Mouse (Mus musculus) cortical plate, adult 2 months (tissue): ENCODE data around the gene Kcnn4.

Experiments
- CTCF ChIP-seq: fragments of 200-500 bp; IDR thresholded peaks from 2 replicates; pipeline ENCODE4 v1.5.1; 2011; ENCODE audit warnings: mild to moderate bottlenecking, control low read depth, low read length; ENCODE audit not compliant: insufficient read depth; ENCODE audit errors: extremely low read depth
- POLR2A ChIP-seq: fragments of 200-500 bp; IDR thresholded peaks from 2 replicates; pipeline ENCODE4 v1.6.1; 2011; ENCODE audit warnings: mild to moderate bottlenecking, low read length, control low read depth; ENCODE audit not compliant: insufficient read depth; ENCODE audit errors: extremely low read depth

DNA sequence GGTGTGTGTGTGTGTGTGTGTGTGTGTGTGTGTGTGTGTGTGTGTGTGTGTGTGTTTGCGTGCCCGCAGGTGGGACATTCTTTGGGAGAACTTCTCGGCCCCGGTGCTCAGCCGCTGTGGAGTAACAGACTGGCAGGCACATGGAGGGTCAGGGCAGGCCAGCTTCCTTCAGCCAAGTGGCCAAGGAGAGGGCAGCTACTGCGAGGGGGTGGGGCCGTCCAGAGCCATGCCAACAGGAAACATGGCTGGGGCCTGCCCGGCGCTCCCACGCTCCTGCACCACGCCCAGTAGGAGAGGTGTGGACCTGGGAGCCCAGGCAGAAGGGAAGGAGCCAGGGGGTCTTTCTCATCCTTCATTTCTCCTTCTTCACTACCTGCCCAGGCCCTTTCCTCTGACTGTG, 2.2 kb downstream of the Kcnn4 start:
- no peak for TF ChIP-seq CTCF
- TF ChIP-seq POLR2A, result no peak
